Mouse (Mus musculus) limb, embryonic 13.5 days (tissue): Measurements from ENCODE around the gene Rnf157. TPM values are rescaled to one million over a fixed set of nuclear protein-coding genes. Genes with fewer than 3 reads are reported as not detected.

Source experiments
- ATAC-seq: fragments of 200-750 bp; cut with Nextera tagmentation; 2 replicates; pipeline ENCODE4 v1.8.0; 2017; ENCODE audit warnings: low read depth, moderate number of reproducible peaks, moderate TSS enrichment; ENCODE audit not compliant: low FRiP score
- H3K27ac ChIP-seq: fragments of 300-500 bp; sonication (generic); 2 replicates; pipeline ENCODE4 v1.5.1; 2015; ENCODE audit warnings: inconsistent platforms, mild to moderate bottlenecking, moderate library complexity
- H3K27me3 ChIP-seq: fragments of 300-500 bp; sonication (generic); 2 replicates; pipeline ENCODE4 v1.6.1; 2015; ENCODE audit warnings: mild to moderate bottlenecking, inconsistent platforms
- H3K36me3 ChIP-seq: fragments of 300-500 bp; sonication (generic); 2 replicates; pipeline ENCODE4 v1.6.1; 2015; ENCODE audit warnings: inconsistent platforms, mild to moderate bottlenecking, moderate library complexity
- H3K4me1 ChIP-seq: fragments of 300-500 bp; sonication (generic); 2 replicates; pipeline ENCODE4 v1.6.1; 2015; ENCODE audit warnings: inconsistent platforms
- H3K4me2 ChIP-seq: fragments of 300-500 bp; sonication (generic); replicated peaks from 2 replicates; pipeline ENCODE4 v1.6.1; 2015; ENCODE audit warnings: inconsistent platforms, mild to moderate bottlenecking, moderate library complexity
- H3K4me3 ChIP-seq: fragments of 300-500 bp; sonication (generic); 2 replicates; pipeline ENCODE4 v1.5.1; 2015; ENCODE audit warnings: moderate library complexity, mild to moderate bottlenecking, inconsistent platforms
- H3K9ac ChIP-seq: fragments of 300-500 bp; sonication (generic); 2 replicates; pipeline ENCODE4 v1.6.1; 2015; ENCODE audit warnings: mild to moderate bottlenecking, inconsistent platforms
- H3K9me3 ChIP-seq: fragments of 300-500 bp; sonication (generic); 2 replicates; pipeline ENCODE4 v1.6.1; 2016; ENCODE audit warnings: inconsistent platforms
- WGBS: fragments of 180-500 bp; shearing (Covaris S2); methylation state at CpG from one replicate; pipeline ENCODE4 v1.1.7; 2015; 5-methylcytosine and 5-hydroxymethylcytosine counted together
- polyA plus RNA-seq: library from polyadenylated mRNA; unstranded; fragments of >200 nt; fragmentation: Nextera tagmentation; extraction: Ambion mirVana; gene quantifications from 2 replicates; pipeline ENCODE4 v1.2.1, GENCODE M21; 2015

The Rnf157 gene
- polyA plus RNA-seq, 1 experiment from 2014 or later, result 18.6 TPM

DNA sequence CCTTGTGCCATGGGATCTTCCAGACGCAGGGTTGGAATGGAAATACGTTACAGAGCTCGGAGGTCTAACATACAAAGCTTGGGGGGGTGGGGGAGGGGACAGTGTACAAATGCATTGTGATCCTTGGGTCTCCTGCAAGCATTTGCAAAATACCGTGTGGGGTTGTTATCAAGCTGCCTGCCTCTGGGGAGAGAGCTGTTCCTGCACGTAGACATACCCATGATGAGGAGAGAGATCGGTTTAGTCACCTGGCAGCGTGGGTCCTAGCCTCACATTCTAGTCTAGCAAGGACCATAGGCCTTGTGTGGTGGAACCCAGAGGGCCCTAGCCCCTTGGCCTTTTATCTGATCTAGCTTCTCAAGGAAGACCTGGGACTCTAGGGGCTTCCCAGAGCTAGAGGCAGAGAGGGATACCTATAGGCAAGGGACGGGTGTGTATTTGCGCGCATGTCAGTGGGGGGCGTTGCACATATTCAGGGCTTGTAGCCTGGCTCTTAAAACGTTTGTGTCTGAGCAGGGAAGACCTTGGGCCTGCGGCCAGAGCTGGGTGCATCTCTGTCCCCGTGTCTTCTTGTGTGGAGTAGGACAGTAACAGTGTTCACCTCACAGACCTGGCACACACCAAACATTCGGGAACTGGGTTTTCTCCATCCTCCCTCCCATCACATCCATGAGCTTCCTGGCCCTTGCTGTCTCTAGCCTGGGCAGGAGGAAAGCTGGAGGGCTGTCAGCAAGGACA is 29.5 kb upstream of the Rnf157 start:
- WGBS, result 78% methylated on average over 15 of the region's 15 CpGs
- peaks cover 20% of the 10 kb centered on the region for H3K36me3 ChIP-seq
- peaks cover 21% of the 10 kb centered on the region for H3K4me1 ChIP-seq
- no peak for ATAC-seq
- no peaks in the 10 kb centered on the region for H3K9me3 ChIP-seq
- peak overlapping the region; percentile 53; the same call in 1 of the 2 replicates for H3K9ac ChIP-seq
- no peak overlapping the region for H3K4me3 ChIP-seq
- H3K27ac ChIP-seq, result peak overlapping the region; percentile 22; the same call in 1 of the 2 replicates
- no peak overlapping the region for H3K4me2 ChIP-seq
- H3K27me3 ChIP-seq, result peaks cover 12% of the 10 kb centered on the region

DNA sequence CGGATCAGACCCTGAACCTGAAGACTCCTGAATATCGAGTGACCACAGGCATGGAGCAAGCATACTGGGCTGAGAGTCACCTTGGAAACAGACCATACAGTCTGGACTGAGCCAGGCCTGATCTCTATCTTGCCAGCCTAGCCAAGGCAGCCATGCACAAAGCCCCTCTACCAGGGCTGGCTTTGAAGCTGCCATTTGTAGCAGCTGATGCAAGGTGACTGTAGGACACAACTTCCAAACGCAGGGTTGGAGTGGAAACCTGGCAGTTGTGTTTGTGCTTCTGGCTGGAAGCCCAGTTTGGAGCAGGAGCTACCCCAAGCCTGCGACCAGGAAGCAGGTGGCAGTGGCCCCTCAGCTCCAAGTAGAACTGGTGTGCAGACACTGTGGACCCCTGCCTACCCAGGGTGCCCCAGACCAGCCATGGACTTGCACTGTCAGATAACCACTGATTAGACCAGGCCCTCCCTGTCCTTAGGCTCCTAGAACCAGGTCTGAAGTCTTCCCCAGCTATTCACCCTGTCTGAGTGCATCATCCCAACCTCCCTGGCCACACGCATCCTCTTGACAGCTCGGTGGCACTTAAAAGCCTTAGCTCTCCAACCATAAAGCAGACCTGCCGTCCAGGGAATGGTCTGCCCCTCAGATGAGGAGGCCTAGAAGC is 27.7 kb upstream of the Rnf157 start:
- no peaks in the 10 kb centered on the region for H3K9me3 ChIP-seq
- peaks cover 33% of the 10 kb centered on the region for H3K4me1 ChIP-seq
- H3K36me3 ChIP-seq, result peaks cover 34% of the 10 kb centered on the region
- H3K4me2 ChIP-seq, result no peak overlapping the region
- peak overlapping the region; percentile 48; the same call in 1 of the 2 replicates for H3K27ac ChIP-seq
- ATAC-seq, result no peak
- H3K9ac ChIP-seq, result no peak overlapping the region
- no peak overlapping the region for H3K4me3 ChIP-seq
- WGBS, result 68% methylated on average over 7 of the region's 7 CpGs
- H3K27me3 ChIP-seq, result no peaks in the 10 kb centered on the region

DNA sequence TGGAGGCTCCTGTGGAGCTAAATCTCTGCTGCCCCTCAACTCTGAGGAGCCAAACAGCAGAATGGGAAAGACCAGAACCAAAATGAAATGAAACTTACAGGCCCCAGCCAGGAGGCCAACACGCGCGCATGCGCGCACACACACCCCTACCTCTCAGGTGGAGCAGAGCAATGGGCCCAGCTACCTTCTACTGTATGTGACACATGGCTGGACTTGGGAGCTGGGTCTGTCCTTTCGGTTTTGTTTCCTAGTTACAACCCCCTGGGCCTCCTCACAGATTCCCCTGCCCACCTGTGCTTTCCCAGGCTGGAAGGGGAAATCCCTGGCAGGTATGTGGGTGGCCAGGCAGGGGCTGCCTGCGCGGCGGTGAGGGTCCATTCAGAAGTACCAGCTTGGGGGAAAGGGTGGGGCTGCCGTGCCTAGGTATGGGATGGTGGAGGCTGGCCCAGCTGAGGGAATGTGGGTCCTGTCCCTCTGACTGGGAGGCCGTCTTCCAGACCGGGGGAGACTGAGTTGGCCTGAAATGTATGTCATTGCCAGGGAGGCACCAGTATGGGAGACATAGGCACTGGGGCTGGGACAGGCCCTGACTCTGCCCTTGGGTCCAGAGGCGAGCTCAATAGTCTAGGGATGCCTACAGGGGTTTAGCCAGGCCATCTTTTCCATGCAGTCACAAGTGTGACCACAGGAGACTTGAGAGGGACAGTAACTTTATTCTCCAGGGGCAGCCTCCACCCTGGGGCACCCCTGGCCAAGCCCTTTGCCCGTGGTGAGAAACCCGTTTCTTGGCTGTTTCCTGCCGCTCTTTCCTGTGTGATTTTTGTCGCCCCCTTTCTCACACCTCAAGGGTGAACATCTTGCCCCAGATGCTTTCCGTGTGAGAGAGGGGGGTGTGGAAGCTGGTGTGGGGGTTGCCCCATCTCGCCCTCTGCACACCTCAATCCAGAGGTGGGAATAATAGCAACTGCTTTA is 26.7 kb upstream of the Rnf157 start:
- Histone ChIP-seq H3K27ac (no peak overlapping the region), H3K4me1 (peaks cover 36% of the 10 kb centered on the region), H3K9me3 (no peaks in the 10 kb centered on the region), H3K27me3 (no peaks in the 10 kb centered on the region), H3K36me3 (peaks cover 34% of the 10 kb centered on the region), H3K4me2 (no peak overlapping the region), H3K9ac (0 out of 2 replicates have a peak overlapping the region, but pooled peaks have one; percentile 19), H3K4me3 (no peak overlapping the region)
- no peak for ATAC-seq
- WGBS, result 76% methylated on average over 19 of the region's 19 CpGs

DNA sequence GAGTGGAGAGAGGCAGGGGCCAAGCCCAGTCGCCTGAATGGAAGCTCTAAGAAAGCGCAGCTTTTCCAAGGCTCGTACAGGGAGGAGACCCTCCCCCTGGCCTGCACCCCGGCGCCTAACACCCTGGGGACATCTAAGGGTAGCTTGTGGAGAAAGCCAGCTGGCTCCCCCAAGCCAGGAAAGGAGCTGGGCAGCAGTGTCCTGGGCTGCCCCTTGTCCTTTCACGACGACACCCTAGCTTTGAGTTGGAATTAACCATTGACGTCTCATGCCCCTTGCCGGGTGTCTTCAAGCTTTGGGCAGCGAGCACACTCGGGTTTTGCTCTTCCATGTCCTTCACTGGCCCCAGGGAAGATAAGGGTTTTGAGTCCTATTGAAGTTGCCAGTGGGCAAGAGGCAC is 24.7 kb upstream of the Rnf157 start:
- peaks cover 34% of the 10 kb centered on the region for H3K36me3 ChIP-seq
- H3K9ac ChIP-seq, result 0 out of 2 replicates have a peak overlapping the region, but pooled peaks have one; percentile 19

DNA sequence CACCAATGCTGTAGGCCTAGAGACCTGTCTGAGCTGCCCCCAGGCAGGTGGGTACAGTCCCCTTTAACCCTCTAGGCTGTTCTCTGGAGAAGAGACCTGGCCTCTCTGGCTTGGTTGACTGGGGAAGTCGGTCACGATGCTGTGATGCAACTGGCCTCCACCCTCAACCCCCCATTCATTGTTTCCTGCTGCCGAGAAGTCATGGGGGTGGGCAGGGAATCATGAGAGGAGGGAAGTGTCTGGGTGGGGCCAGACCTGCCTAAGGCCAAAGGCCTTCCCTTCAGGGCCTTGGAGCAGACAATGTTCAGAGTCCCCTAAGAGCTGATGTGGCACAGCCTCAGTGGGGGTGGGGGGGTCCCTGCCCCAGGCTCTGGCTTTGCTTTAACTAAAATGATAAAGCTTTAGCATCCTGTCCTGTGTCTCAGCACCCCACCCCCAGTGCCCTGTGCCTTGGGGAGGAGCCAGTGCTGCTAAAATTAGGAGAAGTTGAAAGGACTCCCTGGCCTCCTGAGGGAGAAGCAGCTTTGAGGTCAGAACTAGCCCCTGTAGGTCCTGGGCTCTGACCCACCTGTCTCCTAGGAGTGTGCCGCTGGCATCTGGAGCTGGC is 24.0 kb upstream of the Rnf157 start:
- 65% methylated on average over 4 of the region's 4 CpGs for WGBS
- Histone ChIP-seq H3K4me2 (peak overlapping the region; percentile 86), H3K4me3 (peak overlapping the region; percentile 90; the same call in 1 of the 2 replicates)

More for the DNA sequence above, 24.7 kb upstream of the Rnf157 start:
- no peak overlapping the region for H3K27ac ChIP-seq
- no peak for ATAC-seq
- no peak overlapping the region for H3K4me3 ChIP-seq
- 80% methylated on average over 11 of the region's 11 CpGs for WGBS
- peaks cover 29% of the 10 kb centered on the region for H3K4me1 ChIP-seq
- no peaks in the 10 kb centered on the region for H3K9me3 ChIP-seq
- no peak overlapping the region for H3K4me2 ChIP-seq
- no peaks in the 10 kb centered on the region for H3K27me3 ChIP-seq

DNA sequence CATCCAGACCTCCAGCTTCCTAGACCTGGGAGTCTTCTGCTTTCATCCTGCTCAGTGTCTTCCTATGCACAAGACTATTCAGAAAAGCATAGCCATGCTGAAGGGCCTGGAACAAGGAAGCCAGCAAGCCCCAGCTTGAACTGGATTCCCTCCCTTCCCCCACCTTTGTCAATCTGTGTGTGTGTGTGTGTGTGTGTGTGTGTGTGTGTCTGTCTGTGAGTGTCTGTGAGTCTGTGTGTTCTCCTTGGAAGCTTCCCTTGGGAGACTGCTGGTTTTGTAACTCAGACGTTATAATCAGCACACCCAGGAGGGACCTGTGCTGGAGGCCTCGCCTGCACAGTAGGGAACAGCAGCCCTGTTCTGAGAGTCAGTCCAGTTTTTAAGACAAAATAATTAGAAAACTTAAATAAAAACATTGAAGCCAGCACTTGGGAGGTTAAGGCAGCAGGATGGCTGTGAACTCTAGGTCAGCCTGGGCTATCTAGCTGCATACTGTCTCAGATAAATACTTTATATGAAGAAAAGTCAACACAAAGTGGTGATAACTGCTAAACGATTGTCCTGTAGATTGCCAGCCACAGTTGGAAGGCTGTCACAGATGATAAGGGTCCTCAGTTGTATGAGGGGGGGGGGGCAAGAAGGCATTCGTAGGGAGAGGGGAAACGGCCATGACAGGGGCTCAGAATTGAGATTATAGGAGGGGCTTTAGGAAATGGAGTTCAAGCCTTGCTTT is 23.3 kb upstream of the Rnf157 start:
- Histone ChIP-seq H3K9me3 (no peaks in the 10 kb centered on the region), H3K4me1 (peaks cover 31% of the 10 kb centered on the region), H3K27me3 (no peaks in the 10 kb centered on the region), H3K27ac (peak overlapping the region; percentile 28; the same call in 1 of the 2 replicates), H3K36me3 (peaks cover 34% of the 10 kb centered on the region), H3K4me2 (peak overlapping the region; percentile 86), H3K4me3 (peak overlapping the region; percentile 90), H3K9ac (peak overlapping the region; percentile 53)
- no peak for ATAC-seq
- WGBS, result 64% methylated on average over 5 of the region's 5 CpGs

More for the DNA sequence above, 24.0 kb upstream of the Rnf157 start:
- no peaks in the 10 kb centered on the region for H3K27me3 ChIP-seq
- H3K27ac ChIP-seq, result peak overlapping the region; percentile 7; the same call in 1 of the 2 replicates
- 0 out of 2 replicates have a peak overlapping the region, but pooled peaks have one; percentile 19 for H3K9ac ChIP-seq
- H3K4me1 ChIP-seq, result peaks cover 29% of the 10 kb centered on the region
- peaks cover 34% of the 10 kb centered on the region for H3K36me3 ChIP-seq
- H3K9me3 ChIP-seq, result no peaks in the 10 kb centered on the region
- ATAC-seq, result no peak

DNA sequence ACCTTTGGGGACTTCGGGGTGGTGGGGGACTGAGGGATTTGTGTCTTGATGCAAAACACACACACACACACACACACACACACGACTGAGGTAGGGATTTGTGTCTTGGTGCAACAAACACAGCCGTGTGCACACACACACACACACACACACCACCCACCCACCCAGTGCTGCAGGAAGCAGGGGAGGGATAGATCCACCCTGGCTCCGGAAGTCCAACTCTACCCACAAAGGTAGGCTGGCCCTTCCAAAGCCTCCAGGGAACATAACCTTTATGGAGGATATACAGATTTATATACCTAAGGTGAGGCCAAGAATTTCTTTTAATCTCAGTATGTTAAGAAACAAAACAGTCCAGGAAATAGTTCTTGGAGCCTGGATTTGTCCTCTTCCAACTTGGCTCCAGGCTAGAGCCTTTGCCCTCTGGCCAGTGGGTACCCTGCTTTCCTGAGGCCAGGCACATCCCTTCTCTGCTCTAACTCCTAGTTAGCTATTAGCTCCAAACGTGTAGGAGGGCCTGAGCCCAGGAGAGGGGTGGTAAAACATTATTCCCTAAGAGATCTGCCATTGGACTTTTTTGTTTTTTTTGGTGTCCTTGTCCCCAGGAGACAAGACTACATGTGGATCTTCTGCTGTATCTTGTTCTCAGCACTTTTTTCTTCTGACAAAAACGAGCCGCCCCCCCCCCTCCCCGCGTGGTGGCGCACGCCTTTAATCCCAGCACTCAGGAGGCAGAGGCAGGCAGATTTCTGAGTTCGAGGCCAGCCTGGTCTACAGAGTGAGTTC is 22.3 kb upstream of the Rnf157 start:
- peak overlapping the region; percentile 90 for H3K4me3 ChIP-seq
- peaks cover 31% of the 10 kb centered on the region for H3K4me1 ChIP-seq
- peak overlapping the region; percentile 86 for H3K9ac ChIP-seq
- H3K36me3 ChIP-seq, result peaks cover 30% of the 10 kb centered on the region
- 49% methylated on average over 12 of the region's 12 CpGs for WGBS
- no peaks in the 10 kb centered on the region for H3K9me3 ChIP-seq
- H3K4me2 ChIP-seq, result peak overlapping the region; percentile 86
- H3K27ac ChIP-seq, result peak overlapping the region; percentile 87
- ATAC-seq, result no peak
- no peaks in the 10 kb centered on the region for H3K27me3 ChIP-seq

DNA sequence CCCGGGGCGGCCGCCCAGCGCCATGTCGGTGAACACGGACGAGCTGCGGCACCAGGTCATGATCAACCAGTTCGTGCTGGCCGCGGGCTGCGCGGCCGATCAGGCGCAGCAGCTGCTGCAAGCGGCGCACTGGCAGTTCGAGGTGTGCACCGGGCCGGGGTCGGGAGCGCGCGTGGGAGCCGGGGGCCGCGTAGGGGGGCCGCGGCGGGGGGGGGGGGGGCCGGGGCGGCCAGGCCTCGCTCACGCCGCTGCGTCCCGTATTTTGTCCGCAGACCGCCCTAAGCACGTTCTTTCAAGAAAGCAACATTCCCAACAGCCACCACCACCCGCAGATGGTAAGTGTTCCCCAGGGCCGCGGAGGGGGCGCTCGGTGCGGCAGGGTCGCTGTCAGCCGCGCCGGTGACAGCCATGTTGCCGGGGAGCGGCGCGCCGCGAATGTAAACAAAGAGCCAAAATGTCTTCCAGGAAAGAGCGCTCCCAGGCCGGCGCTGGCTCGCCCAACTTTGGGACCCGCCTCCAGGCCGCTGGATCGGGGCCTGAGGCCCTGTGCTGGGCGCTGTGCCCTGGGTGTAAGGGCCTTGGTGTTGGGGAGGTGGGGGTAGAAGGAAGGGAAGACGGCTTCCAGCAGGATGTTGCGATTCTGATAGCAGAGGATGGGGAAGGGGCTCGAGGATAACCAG is 21.6 kb upstream of the Rnf157 start:
- WGBS, result under 1% methylated on average over 38 of the region's 67 CpGs
- no peaks in the 10 kb centered on the region for H3K27me3 ChIP-seq
- H3K4me3 ChIP-seq, result peak overlapping the region; percentile 90
- peaks cover 27% of the 10 kb centered on the region for H3K36me3 ChIP-seq
- H3K4me1 ChIP-seq, result peaks cover 31% of the 10 kb centered on the region
- ATAC-seq, result peak; percentile 34
- peak overlapping the region; percentile 86 for H3K9ac ChIP-seq
- peak overlapping the region; percentile 87 for H3K27ac ChIP-seq
- peak overlapping the region; percentile 86 for H3K4me2 ChIP-seq
- H3K9me3 ChIP-seq, result no peaks in the 10 kb centered on the region

DNA sequence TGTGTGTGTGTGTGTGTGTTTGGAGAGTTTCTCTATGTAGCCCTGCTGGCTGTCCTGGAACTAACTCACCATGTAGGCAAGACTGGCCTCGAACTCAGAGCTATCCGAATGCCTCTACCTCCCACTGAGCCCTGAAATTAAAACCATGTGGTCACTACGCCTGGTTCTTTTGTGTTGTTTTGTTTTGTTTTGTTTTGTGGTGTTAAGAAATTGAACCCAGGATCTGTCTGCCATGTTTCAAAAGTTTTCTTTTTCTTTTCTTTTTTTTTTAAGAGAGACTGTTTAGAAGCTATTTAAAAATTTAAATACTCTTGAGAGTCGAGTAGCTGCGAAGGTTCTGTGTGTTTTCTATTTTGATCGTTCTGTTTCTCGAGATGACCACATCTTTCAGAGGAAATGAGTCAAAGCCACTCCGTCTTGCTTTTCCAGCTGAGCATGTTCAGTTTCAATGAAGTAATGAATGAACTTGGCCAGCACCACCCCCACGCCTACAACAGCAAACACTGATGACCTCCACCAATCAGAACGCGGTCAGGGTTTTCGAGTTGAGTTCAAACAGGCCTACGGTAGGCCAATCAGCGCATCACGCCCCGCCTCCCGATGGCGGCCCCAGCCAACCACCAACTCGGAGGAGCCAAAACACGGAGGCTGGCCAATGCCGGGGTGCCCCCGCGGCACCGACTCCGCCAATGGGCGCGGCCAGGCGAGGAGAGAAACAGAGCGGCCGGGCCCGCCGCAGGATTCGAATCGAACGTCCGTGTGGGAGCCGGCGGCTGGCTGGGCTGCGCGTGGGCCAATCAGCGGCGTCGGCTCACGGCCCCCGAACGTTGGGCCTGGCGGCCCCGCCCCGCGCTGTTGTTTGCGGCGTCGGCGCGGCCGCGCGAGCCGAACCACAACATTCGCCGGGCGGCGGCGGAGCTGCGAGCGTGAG is 20.8 kb upstream of the Rnf157 start, which contains the start of gene Ubald2:
Gene Ubald2, plus strand, starts transcription at position 739 of the 931 bp plus-strand sequence.
- Histone ChIP-seq H3K27me3 (no peaks in the 10 kb centered on the region), H3K4me1 (peaks cover 31% of the 10 kb centered on the region), H3K4me2 (peak within 1 kb of the TSS; percentile 86), H3K9ac (peak within 1 kb of the TSS; percentile 86), H3K27ac (peak within 1 kb of the TSS; percentile 87), H3K9me3 (no peaks in the 10 kb centered on the region), H3K4me3 (peak within 1 kb of the TSS; percentile 90), H3K36me3 (peaks cover 20% of the 10 kb centered on the region)
- 1% methylated on average over 46 of the region's 66 CpGs for WGBS
- ATAC-seq, result peak; percentile 99
